32 mouse cellular contexts compared by ENCODE assay signal in genomic region chr2:157248111-157248510, GRCm38 (mm10). TPM values are rescaled to one million over a fixed set of nuclear protein-coding genes. Genes with fewer than 3 reads are reported as not detected.
DNase-seq lines count a peak whose midpoint lies in the region; ATAC-seq and TF ChIP-seq lines count a peak whose summit lies in the region.
"Had no signal": no experiment of that assay in that cellular context is flagged by ENCODE, and none has a peak within 500 bp of the region (broad histone marks: within the 10 kb centered on the region; RNA-seq: fewer than 3 reads in every experiment).

No protein-coding gene starts in this region.

- no peak overlapping the region for H3K9ac ChIP-seq in kidney, postnatal 0 days (ENCODE audit: low read depth, low read length)
- no peak overlapping the region for H3K9ac ChIP-seq in kidney, embryonic 14.5 days (ENCODE audit: low read depth, low read length)
- no peak overlapping the region for H3K9ac ChIP-seq in ES-E14 (ENCODE audit: insufficient read depth, low read depth, low read length, poor library complexity, severe bottlenecking)
- H3K9ac ChIP-seq: embryonic facial prominence, embryonic 12.5 days; heart, embryonic 13.5 days; hindbrain, embryonic 15.5 days; limb, embryonic 15.5 days; liver, embryonic 13.5 days; midbrain, embryonic 13.5 days had no signal

- peak; percentile 11 for DNase-seq in kidney, postnatal 0 days (ENCODE audit: low spot score)
- DNase-seq in ES-E14 (ENCODE audit: low read depth, low spot score), result peak; percentile 69
- DNase-seq in embryo, embryonic 10.5 days (ENCODE audit: low spot score), result peak; percentile 33
- no peak for DNase-seq in yolk sac, embryonic 10.5 days (ENCODE audit: low spot score)
- no peak for DNase-seq in midbrain, embryonic 10.5 days (ENCODE audit: low spot score)
- DNase-seq in retina, postnatal 1 day, result no peak
- DNase-seq: adrenal gland, postnatal 10 days; cerebellum, adult 9-10 months; cerebellum, postnatal 36 days; gastrocnemius, adult 2 months; gastrocnemius, postnatal 36 days; heart, adult 2 months; heart, postnatal 10 days; kidney, adult 8-10 months; kidney, postnatal 14 days; liver, embryonic 13.5 days; lung, adult 18-20 months; lung, postnatal 4 days; right cerebral cortex, postnatal 25 days; spleen, adult 18-20 months; thymus, postnatal 14 days had no signal

- H3K4me1 ChIP-seq in kidney, postnatal 0 days (replicated peaks; ENCODE audit: insufficient read depth, low read length), result no peaks in the 10 kb centered on the region
- no peaks in the 10 kb centered on the region for H3K4me1 ChIP-seq in kidney, embryonic 14.5 days (ENCODE audit: control insufficient read depth, insufficient read depth, low read length)
- peaks cover 8 to 19% of the 10 kb centered on the region in 2 experiments for H3K4me1 ChIP-seq in ES-E14 (ENCODE audit: control insufficient read depth in 2 of 2, insufficient read depth in 2 of 2, low read length in 2 of 2, poor library complexity in 1 of 2)
- H3K4me1 ChIP-seq in midbrain, embryonic 10.5 days, result peaks cover 6% of the 10 kb centered on the region; the same call in 1 of the 2 replicates
- H3K4me1 ChIP-seq: embryonic facial prominence, embryonic 12.5 days; heart, embryonic 13.5 days; hindbrain, embryonic 15.5 days; limb, embryonic 15.5 days; liver, embryonic 13.5 days; midbrain, embryonic 13.5 days had no signal

- in situ Hi-C loops in ES-E14 (cut with MboI; ENCODE audit: low sequenced_read_pairs in 2 of 2, unreplicated experiment in 2 of 2), result no loop called here

- no peaks in the 10 kb centered on the region for H3K36me3 ChIP-seq in kidney, postnatal 0 days (ENCODE audit: insufficient read depth, low read length)
- H3K36me3 ChIP-seq in kidney, embryonic 14.5 days (ENCODE audit: control insufficient read depth, insufficient read depth, low read length), result no peaks in the 10 kb centered on the region
- H3K36me3 ChIP-seq in ES-E14 (ENCODE audit: control insufficient read depth, insufficient read depth, low read length, poor library complexity, severe bottlenecking), result no peaks in the 10 kb centered on the region
- H3K36me3 ChIP-seq in midbrain, embryonic 10.5 days, result no peaks in the 10 kb centered on the region
- H3K36me3 ChIP-seq: embryonic facial prominence, embryonic 12.5 days; heart, embryonic 13.5 days; hindbrain, embryonic 15.5 days; limb, embryonic 10.5 days; limb, embryonic 15.5 days; liver, embryonic 13.5 days; midbrain, embryonic 13.5 days had no signal

- H3K27me3 ChIP-seq in kidney, postnatal 0 days (ENCODE audit: insufficient read depth, low read length), result no peaks in the 10 kb centered on the region
- H3K27me3 ChIP-seq in kidney, embryonic 14.5 days (ENCODE audit: control insufficient read depth, insufficient read depth, low read length), result no peaks in the 10 kb centered on the region
- no peaks in the 10 kb centered on the region for H3K27me3 ChIP-seq in midbrain, embryonic 10.5 days (ENCODE audit: low read depth, poor library complexity, severe bottlenecking)
- H3K27me3 ChIP-seq: embryonic facial prominence, embryonic 12.5 days; heart, embryonic 13.5 days; hindbrain, embryonic 15.5 days; limb, embryonic 15.5 days; midbrain, embryonic 13.5 days had no signal

- no peak overlapping the region for H3K27ac ChIP-seq in kidney, postnatal 0 days
- H3K27ac ChIP-seq in kidney, embryonic 14.5 days (ENCODE audit: low read depth, low read length), result no peak overlapping the region
- peak overlapping the region; percentile 55; the same call in 1 of the 2 replicates for H3K27ac ChIP-seq in ES-E14 (ENCODE audit: insufficient read depth, low read depth, low read length, poor library complexity, severe bottlenecking)
- H3K27ac ChIP-seq in midbrain, embryonic 10.5 days (replicated peaks), result no peak overlapping the region
- H3K27ac ChIP-seq: embryonic facial prominence, embryonic 12.5 days; gastrocnemius, adult 2 months; heart, adult 2 months; heart, embryonic 13.5 days; hindbrain, embryonic 15.5 days; limb, embryonic 10.5 days; limb, embryonic 15.5 days; liver, embryonic 13.5 days; midbrain, embryonic 13.5 days had no signal

- TF ChIP-seq CTCF in kidney, postnatal 0 days (IDR thresholded peaks at IDR 0.05; ENCODE audit: low read depth), result no peak

- no peak overlapping the region for H3K4me3 ChIP-seq in kidney, postnatal 0 days (replicated peaks; ENCODE audit: low read depth, low read length)
- H3K4me3 ChIP-seq in kidney, embryonic 14.5 days (ENCODE audit: low read length), result no peak overlapping the region
- no peak overlapping the region for H3K4me3 ChIP-seq in ES-E14 (ENCODE audit: insufficient read depth in 1 of 2, low read depth in 1 of 2, low read length in 2 of 2, poor library complexity in 1 of 2, severe bottlenecking in 1 of 2)
- no peak overlapping the region for H3K4me3 ChIP-seq in midbrain, embryonic 10.5 days
- H3K4me3 ChIP-seq: embryonic facial prominence, embryonic 12.5 days; gastrocnemius, adult 2 months; heart, adult 2 months; heart, embryonic 13.5 days; hindbrain, embryonic 15.5 days; limb, embryonic 10.5 days; limb, embryonic 15.5 days; liver, embryonic 13.5 days; megakaryocyte, embryonic 14.5 days; midbrain, embryonic 13.5 days had no signal

- ATAC-seq in kidney, postnatal 0 days (replicated peaks; ENCODE audit: low FRiP score, low read depth), result no peak
- ATAC-seq in kidney, embryonic 14.5 days (ENCODE audit: low FRiP score, low TSS enrichment), result no peak
- ATAC-seq: forebrain, embryonic 16.5 days; lung, postnatal 0 days; midbrain, embryonic 13.5 days had no signal

- no peaks in the 10 kb centered on the region for H3K9me3 ChIP-seq in kidney, postnatal 0 days (replicated peaks; ENCODE audit: low read length)
- H3K9me3 ChIP-seq in kidney, embryonic 14.5 days (ENCODE audit: control insufficient read depth, low read length), result no peaks in the 10 kb centered on the region
- H3K9me3 ChIP-seq in ES-E14 (ENCODE audit: control insufficient read depth, insufficient read depth, low read depth, low read length), result no peaks in the 10 kb centered on the region
- no peaks in the 10 kb centered on the region for H3K9me3 ChIP-seq in midbrain, embryonic 10.5 days (replicated peaks)
- H3K9me3 ChIP-seq: embryonic facial prominence, embryonic 12.5 days; heart, embryonic 13.5 days; hindbrain, embryonic 15.5 days; limb, embryonic 10.5 days; limb, embryonic 15.5 days; liver, embryonic 13.5 days; midbrain, embryonic 13.5 days had no signal

- H3K4me2 ChIP-seq in kidney, postnatal 0 days (ENCODE audit: low read length), result no peak overlapping the region
- H3K4me2 ChIP-seq in kidney, embryonic 14.5 days (replicated peaks; ENCODE audit: low read depth, low read length), result no peak overlapping the region
- H3K4me2 ChIP-seq: embryonic facial prominence, embryonic 12.5 days; heart, embryonic 13.5 days; hindbrain, embryonic 15.5 days; limb, embryonic 15.5 days; liver, embryonic 13.5 days; midbrain, embryonic 13.5 days had no signal

TF ChIP-seq in ES-E14, 5 proteins besides CTCF, POLR2A, EP300 and RAD21:
- no peak for TF ChIP-seq HCFC1 (IDR thresholded peaks at IDR 0.05; ENCODE audit: borderline replicate concordance, insufficient read depth, low read length)
- TF ChIP-seq MAFK (IDR thresholded peaks at IDR 0.05; ENCODE audit: insufficient read depth, low read depth, low read length), result no peak
- no peak for TF ChIP-seq ZNF384 (IDR thresholded peaks at IDR 0.05; ENCODE audit: low read depth, low read length)
- no peak for TF ChIP-seq CHD2 (IDR thresholded peaks at IDR 0.05; ENCODE audit: low read depth, low read length)
- TF ChIP-seq ZC3H11A (IDR thresholded peaks at IDR 0.05; ENCODE audit: borderline replicate concordance, low read depth, low read length), result no peak

RNA-seq across cellular contexts. Expression of gene Rpn2, which starts 30.7 kb away (rescaled TPM):
- polyA plus RNA-seq in kidney, postnatal 0 days (2015; fragmentation: Nextera tagmentation; extraction: Ambion mirVana), result 197 and 228 TPM in 2 replicates
- polyA plus RNA-seq in kidney, embryonic 14.5 days (2014; fragmentation: Nextera tagmentation; extraction: Ambion mirVana), result 202 and 311 TPM in 2 replicates
- total RNA-seq in ES-E14 (2012; rRNA removed), result 422 and 655 TPM in 2 replicates
- polyA plus RNA-seq in midbrain, embryonic 10.5 days (2016; fragmentation: Nextera tagmentation; extraction: Ambion mirVana), result 279 and 285 TPM in 2 replicates

RNA-seq across cellular contexts. Expression of gene Mroh8, which starts 31.2 kb away (rescaled TPM):
- 0.29 and 0.33 TPM in 2 replicates for polyA plus RNA-seq in kidney, postnatal 0 days (2015; fragmentation: Nextera tagmentation; extraction: Ambion mirVana)
- polyA plus RNA-seq in kidney, embryonic 14.5 days (2014; fragmentation: Nextera tagmentation; extraction: Ambion mirVana), result 0.26 and 0.89 TPM in 2 replicates
- total RNA-seq in ES-E14 (2012; rRNA removed), result 0.48 and 0.58 TPM in 2 replicates
- 0.73 and 0.86 TPM in 2 replicates for polyA plus RNA-seq in midbrain, embryonic 10.5 days (2016; fragmentation: Nextera tagmentation; extraction: Ambion mirVana)
- total RNA-seq: monocyte, adult 5-6 weeks had no signal

RNA-seq across cellular contexts. Expression of gene Rbl1, which starts 43.8 kb away (rescaled TPM):
- polyA plus RNA-seq in kidney, postnatal 0 days (2015; fragmentation: Nextera tagmentation; extraction: Ambion mirVana), result 15.6 and 16.7 TPM in 2 replicates
- 26.7 and 29.7 TPM in 2 replicates for polyA plus RNA-seq in kidney, embryonic 14.5 days (2014; fragmentation: Nextera tagmentation; extraction: Ambion mirVana)
- 10.5 and 12.4 TPM in 2 replicates for total RNA-seq in ES-E14 (2012; rRNA removed)
- polyA plus RNA-seq in midbrain, embryonic 10.5 days (2016; fragmentation: Nextera tagmentation; extraction: Ambion mirVana), result 27.8 and 30.3 TPM in 2 replicates

Comparison
In these comparisons a context has a peak if more than half of its experiments do, and no peak if none do; other contexts are left out.
1. DNase-seq: peak in kidney, postnatal 0 days (single experiment), ES-E14 (single experiment) and embryo, embryonic 10.5 days (single experiment); none in yolk sac, embryonic 10.5 days (single experiment), midbrain, embryonic 10.5 days (single experiment) and retina, postnatal 1 day (single experiment).